Mouse (Mus musculus): ENCODE results near the gene Doc2a. TPM values are rescaled to one million over a fixed set of nuclear protein-coding genes. Genes with fewer than 3 reads are reported as not detected.
A peak's percentile ranks its signal among the peaks of the same experiment; 100 is the strongest.

The Doc2a gene
- polyA plus RNA-seq, 1 experiment from 2014 or later = 19.8 TPM

- Histone ChIP-seq H3K27me3 (replicated peaks) (no peaks in the 10 kb centered on the region), H3K4me1 (peaks cover 9% of the 10 kb centered on the region), H3K36me3 (replicated peaks) (peaks cover 12% of the 10 kb centered on the region; the same call in 1 of the 2 replicates), H3K9me3 (no peaks in the 10 kb centered on the region), H3K4me3 (no peak overlapping the region), H3K9ac (no peak overlapping the region), H3K27ac (no peak overlapping the region), H3K4me2 (no peak overlapping the region)
- WGBS = 76% methylated on average over 9 of the region's 9 CpGs
- no peak for ATAC-seq (replicated peaks)
Observed at GRCm38 (mm10) chr7:126856741-126857420, 9.7 kb downstream of the Doc2a start.

DNA sequence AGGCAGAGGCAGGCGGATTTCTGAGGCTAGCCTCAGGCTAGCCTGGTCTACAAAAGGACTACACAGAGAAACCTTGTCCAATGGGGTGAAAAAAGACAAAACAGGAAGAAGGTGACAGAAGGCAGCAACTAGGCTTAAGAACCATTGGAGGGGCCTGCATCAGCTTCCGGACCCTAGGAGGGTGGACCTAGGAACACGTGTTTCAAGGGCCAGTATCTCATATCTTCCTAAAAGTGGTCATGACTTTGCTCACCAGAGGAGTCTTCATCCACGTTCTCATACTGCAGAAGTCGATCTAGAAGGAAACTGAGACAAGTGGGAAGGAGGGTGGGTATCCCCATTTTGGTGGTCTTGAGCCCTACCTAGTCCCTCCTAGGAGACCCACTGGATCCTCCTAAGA lies 13.8 kb downstream of the Doc2a start:
- Histone ChIP-seq H3K4me1 (peaks cover 25% of the 10 kb centered on the region), H3K4me2 (peak overlapping the region; percentile 86), H3K9ac (peak overlapping the region; percentile 60), H3K36me3 (replicated peaks) (peaks cover 22% of the 10 kb centered on the region; the same call in 1 of the 2 replicates), H3K27ac (no peak overlapping the region), H3K9me3 (no peaks in the 10 kb centered on the region), H3K4me3 (peak overlapping the region; percentile 77), H3K27me3 (replicated peaks) (no peaks in the 10 kb centered on the region)
- 77% methylated on average over 5 of the region's 5 CpGs for WGBS
- peak; percentile 2; the same call in 1 of the 2 replicates for ATAC-seq (replicated peaks)

DNA sequence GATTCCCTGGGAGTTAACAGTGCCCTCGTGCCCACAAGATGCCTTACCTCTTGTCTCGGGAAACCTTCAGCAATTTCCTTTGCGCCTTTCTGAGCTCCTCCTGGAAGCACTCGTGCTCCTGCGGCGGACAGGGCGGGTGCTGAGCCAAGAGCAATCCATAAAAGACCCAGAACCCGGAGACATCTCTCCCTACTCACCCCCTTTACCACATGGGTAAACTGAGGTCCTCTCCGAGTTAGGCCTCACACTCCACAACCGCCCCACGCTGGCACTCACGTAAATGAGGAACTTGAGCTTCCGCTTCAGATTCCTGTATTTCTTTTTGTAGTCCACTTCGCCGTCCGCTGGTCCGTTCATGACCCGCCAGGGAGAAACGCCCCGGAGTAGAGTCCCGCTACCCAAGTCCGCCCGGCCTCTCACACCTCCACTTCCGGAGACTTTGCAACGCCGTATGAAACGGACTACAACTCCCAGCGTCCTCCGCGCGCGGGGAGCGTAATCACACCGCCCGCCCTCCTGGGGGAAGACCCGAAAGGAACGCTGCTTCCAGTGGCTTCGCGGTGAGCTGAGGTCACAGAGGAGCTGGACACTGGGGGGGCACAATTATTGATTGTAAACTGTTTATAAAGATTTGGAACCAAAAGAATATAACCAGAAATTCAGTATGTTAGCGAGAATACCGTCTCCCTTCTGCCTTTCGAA lies 14.4 kb downstream of the Doc2a start, which contains the start of gene Hirip3:
TSS of gene Hirip3 (plus strand) at position 544 of the 702 bp plus-strand sequence.
- peak; percentile 92 for ATAC-seq (replicated peaks)
- Histone ChIP-seq H3K9ac (peak within 1 kb of the TSS; percentile 60), H3K4me1 (peaks cover 25% of the 10 kb centered on the region), H3K27me3 (replicated peaks) (no peaks in the 10 kb centered on the region), H3K36me3 (replicated peaks) (peaks cover 28% of the 10 kb centered on the region; the same call in 1 of the 2 replicates), H3K4me2 (peak within 1 kb of the TSS; percentile 86), H3K4me3 (peak within 1 kb of the TSS; percentile 77), H3K9me3 (no peaks in the 10 kb centered on the region), H3K27ac (peak within 1 kb of the TSS; percentile 83)
- 3% methylated on average over 42 of the region's 42 CpGs for WGBS

DNA sequence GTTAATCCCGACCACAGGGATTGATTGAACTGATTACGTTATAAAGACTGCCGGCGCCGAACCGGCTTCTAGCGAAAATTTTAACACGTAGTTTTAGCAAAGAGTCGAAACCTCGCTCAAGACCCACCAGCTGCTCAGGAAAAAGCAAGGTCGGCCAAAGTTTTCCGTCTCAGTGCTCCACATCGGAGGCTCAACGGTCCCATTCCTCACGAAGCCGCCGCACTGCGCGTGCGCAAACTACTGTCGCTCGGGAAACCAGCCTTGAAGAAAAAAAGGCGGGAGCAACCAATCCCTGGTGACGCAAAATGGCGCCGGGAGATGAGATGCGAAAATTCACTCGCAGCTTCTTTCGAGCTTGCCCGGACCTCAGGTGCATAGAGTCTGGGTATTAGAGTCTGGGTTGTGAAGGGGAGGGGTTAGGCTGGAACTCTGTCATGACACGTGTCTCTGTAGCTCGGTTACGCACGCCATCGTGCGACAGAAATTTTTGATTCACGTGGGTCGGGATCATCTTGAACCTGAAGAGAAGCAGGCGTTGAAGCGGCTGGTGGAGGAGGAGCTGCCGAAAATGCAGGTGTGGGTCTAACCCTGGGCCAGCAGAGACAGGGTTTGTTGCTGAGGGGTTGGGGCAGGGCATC lies 15.1 kb downstream of the Doc2a start, which contains the start of gene Ino80e:
TSS of gene Ino80e (minus strand) at position 231 of the 638 bp plus-strand sequence.
- WGBS = under 1% methylated on average over 41 of the region's 41 CpGs
- peak; percentile 78 for ATAC-seq (replicated peaks)
- peak within 1 kb of the TSS; percentile 86 for H3K4me2 ChIP-seq
- peaks cover 35% of the 10 kb centered on the region; the same call in 1 of the 2 replicates for H3K36me3 ChIP-seq (replicated peaks)
- peak within 1 kb of the TSS; percentile 83 for H3K27ac ChIP-seq
- no peaks in the 10 kb centered on the region for H3K9me3 ChIP-seq
- H3K27me3 ChIP-seq (replicated peaks) = no peaks in the 10 kb centered on the region
- H3K9ac ChIP-seq = peak within 1 kb of the TSS; percentile 60
- peaks cover 25% of the 10 kb centered on the region for H3K4me1 ChIP-seq
- peak within 1 kb of the TSS; percentile 77 for H3K4me3 ChIP-seq

- no peaks in the 10 kb centered on the region for H3K9me3 ChIP-seq
- peak overlapping the region; percentile 60; the same call in 1 of the 2 replicates for H3K9ac ChIP-seq
- peaks cover 47% of the 10 kb centered on the region for H3K36me3 ChIP-seq (replicated peaks)
- H3K4me2 ChIP-seq = peak overlapping the region; percentile 86
- 59% methylated on average over 6 of the region's 6 CpGs for WGBS
- H3K27ac ChIP-seq = no peak overlapping the region
- H3K4me3 ChIP-seq = peak overlapping the region; percentile 77
- H3K27me3 ChIP-seq (replicated peaks) = no peaks in the 10 kb centered on the region
- no peak for ATAC-seq (replicated peaks)
- H3K4me1 ChIP-seq = peaks cover 25% of the 10 kb centered on the region
Observed at GRCm38 (mm10) chr7:126863791-126864190, 16.6 kb downstream of the Doc2a start.

DNA sequence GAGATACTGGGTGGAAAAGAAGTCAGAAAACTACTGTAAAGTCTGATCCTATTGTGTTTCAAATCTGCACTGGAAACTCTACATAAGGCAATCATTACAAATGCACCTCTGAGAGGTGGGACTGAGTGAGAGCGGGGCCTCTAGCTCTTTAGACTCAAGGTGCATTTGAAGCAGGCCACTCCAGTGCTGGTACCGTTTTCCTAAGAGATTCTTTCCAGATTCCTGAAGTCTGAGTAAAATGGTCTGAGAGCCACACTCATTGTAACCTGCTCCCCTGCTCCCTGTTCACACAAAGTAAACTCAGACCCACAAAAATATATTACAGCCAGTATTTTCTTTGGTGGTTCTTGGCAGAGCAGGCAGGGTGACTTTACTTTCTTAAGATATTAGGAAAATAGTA lies 20.3 kb downstream of the Doc2a start:
- 93% methylated on average over 2 of the region's 2 CpGs for WGBS
- Histone ChIP-seq H3K9ac (no peak overlapping the region), H3K9me3 (no peaks in the 10 kb centered on the region), H3K4me3 (no peak overlapping the region), H3K27me3 (replicated peaks) (no peaks in the 10 kb centered on the region), H3K27ac (no peak overlapping the region), H3K4me1 (peaks cover 15% of the 10 kb centered on the region), H3K36me3 (replicated peaks) (peaks cover 80% of the 10 kb centered on the region), H3K4me2 (no peak overlapping the region)
- ATAC-seq (replicated peaks) = no peak

GRCm38 (mm10) chr7:126868003-126868402 lies 20.8 kb downstream of the Doc2a start:
- peaks cover 11% of the 10 kb centered on the region for H3K4me1 ChIP-seq
- ATAC-seq (replicated peaks) = no peak
- H3K9me3 ChIP-seq = no peaks in the 10 kb centered on the region
- no peak overlapping the region for H3K4me2 ChIP-seq
- no peaks in the 10 kb centered on the region for H3K27me3 ChIP-seq (replicated peaks)
- WGBS = 86% methylated on average over 12 of the region's 12 CpGs
- no peak overlapping the region for H3K27ac ChIP-seq
- H3K36me3 ChIP-seq (replicated peaks) = peaks cover 84% of the 10 kb centered on the region
- no peak overlapping the region for H3K4me3 ChIP-seq
- H3K9ac ChIP-seq = no peak overlapping the region

- Histone ChIP-seq H3K9ac (no peak overlapping the region), H3K27ac (no peak overlapping the region), H3K36me3 (replicated peaks) (peaks cover 92% of the 10 kb centered on the region), H3K9me3 (no peaks in the 10 kb centered on the region), H3K4me2 (no peak overlapping the region), H3K27me3 (replicated peaks) (no peaks in the 10 kb centered on the region), H3K4me1 (no peaks in the 10 kb centered on the region), H3K4me3 (no peak overlapping the region)
- ATAC-seq (replicated peaks) = no peak
- WGBS = 89% methylated on average over 23 of the region's 23 CpGs
Observed at GRCm38 (mm10) chr7:126869780-126870519, 22.7 kb downstream of the Doc2a start.

GRCm38 (mm10) chr7:126870520-126870891 lies 23.3 kb downstream of the Doc2a start:
- Histone ChIP-seq H3K4me3 (no peak overlapping the region), H3K9ac (no peak overlapping the region), H3K9me3 (no peaks in the 10 kb centered on the region), H3K4me1 (no peaks in the 10 kb centered on the region), H3K27ac (no peak overlapping the region), H3K4me2 (no peak overlapping the region), H3K27me3 (replicated peaks) (no peaks in the 10 kb centered on the region), H3K36me3 (replicated peaks) (peaks cover 95% of the 10 kb centered on the region)
- ATAC-seq (replicated peaks) = 0 out of 2 replicates have a peak, but pooled peaks have one; percentile 35
- 96% methylated on average over 2 of the region's 2 CpGs for WGBS

DNA sequence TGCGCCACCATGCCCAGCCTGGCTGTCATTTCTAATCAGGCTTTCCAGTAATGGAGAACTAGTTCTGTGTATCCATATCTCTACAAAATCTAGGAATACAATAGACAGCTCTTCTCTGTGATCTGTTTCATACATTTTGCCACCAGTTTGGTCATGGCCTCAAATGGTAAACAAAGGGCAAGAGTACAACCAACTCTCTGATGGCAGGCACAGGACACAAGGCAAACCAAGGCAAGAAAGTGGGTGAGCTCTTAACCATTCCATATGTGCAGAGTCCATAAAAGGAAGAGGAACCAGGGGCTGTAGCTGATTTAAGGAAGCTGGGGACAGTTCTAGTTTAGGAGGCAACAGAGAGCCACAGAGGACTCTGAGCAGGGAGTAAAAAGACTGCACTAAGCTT lies 30.0 kb downstream of the Doc2a start:
- 100% methylated on average over 1 of the region's 1 CpGs for WGBS

GRCm38 (mm10) chr7:126881040-126881439 lies 33.8 kb downstream of the Doc2a start:
- 84% methylated on average over 6 of the region's 6 CpGs for WGBS

More for the DNA sequence above, 30.0 kb downstream of the Doc2a start:
- Histone ChIP-seq H3K9me3 (no peaks in the 10 kb centered on the region), H3K4me2 (no peak overlapping the region), H3K36me3 (replicated peaks) (peaks cover 82% of the 10 kb centered on the region), H3K9ac (no peak overlapping the region), H3K4me1 (peaks cover 23% of the 10 kb centered on the region), H3K27me3 (replicated peaks) (no peaks in the 10 kb centered on the region), H3K4me3 (no peak overlapping the region), H3K27ac (no peak overlapping the region)
- ATAC-seq (replicated peaks) = no peak

More at GRCm38 (mm10) chr7:126881040-126881439, 33.8 kb downstream of the Doc2a start:
- Histone ChIP-seq H3K4me3 (peak overlapping the region; percentile 74), H3K9me3 (no peaks in the 10 kb centered on the region), H3K4me2 (peak overlapping the region; percentile 99), H3K36me3 (replicated peaks) (peaks cover 45% of the 10 kb centered on the region), H3K9ac (peak overlapping the region; percentile 33), H3K4me1 (peaks cover 42% of the 10 kb centered on the region), H3K27me3 (replicated peaks) (no peaks in the 10 kb centered on the region), H3K27ac (peak overlapping the region; percentile 40; the same call in 1 of the 2 replicates)
- ATAC-seq (replicated peaks) = no peak

Measured in midbrain, embryonic 15.5 days (tissue).